Mouse (Mus musculus) heart, embryonic 14.5 days (tissue): Measurements from ENCODE around the gene Oas1c. TPM values are rescaled to one million over a fixed set of nuclear protein-coding genes. Genes with fewer than 3 reads are reported as not detected.

ENCODE experiments used
- ATAC-seq: fragments of 200-750 bp; cut with Nextera tagmentation; 2 replicates; pipeline ENCODE4 v1.8.0; 2017; ENCODE audit warnings: low read depth, moderate TSS enrichment; ENCODE audit not compliant: insufficient number of reproducible peaks, insufficient read depth, low FRiP score
- H3K27ac ChIP-seq, 2 experiments: fragments of 200-500 bp in 1 of 2; fragments of 300-500 bp in 1 of 2; sonication (generic) in 1 of 2; replicated peaks in 1 of 2; 2 replicates each; pipeline ENCODE4 v1.5.1; 2012 to 2014; ENCODE audit warnings: low read depth in 2 of 2, low read length in 2 of 2, control low read depth in 1 of 2, mild to moderate bottlenecking in 1 of 2, mixed read lengths in 1 of 2; ENCODE audit not compliant: control insufficient read depth in 1 of 2, insufficient read depth in 1 of 2
- H3K27me3 ChIP-seq: fragments of 300-500 bp; sonication (generic); 2 replicates; pipeline ENCODE4 v1.6.1; 2014; ENCODE audit warnings: mild to moderate bottlenecking, low read length, control low read depth; ENCODE audit not compliant: control insufficient read depth, insufficient read depth
- H3K36me3 ChIP-seq: fragments of 300-500 bp; sonication (generic); 2 replicates; pipeline ENCODE4 v1.6.1; 2014; ENCODE audit warnings: mild to moderate bottlenecking, control low read depth, low read length, mixed read lengths; ENCODE audit not compliant: control insufficient read depth, insufficient read depth
- H3K4me1 ChIP-seq, 2 experiments: fragments of 200-500 bp in 1 of 2; fragments of 300-500 bp in 1 of 2; sonication (generic) in 1 of 2; 2 replicates each; pipeline ENCODE4 v1.6.1; 2012 to 2014; ENCODE audit warnings: low read length in 2 of 2, control low read depth in 1 of 2, mixed read lengths in 1 of 2; ENCODE audit not compliant: control insufficient read depth in 2 of 2, insufficient read depth in 2 of 2
- H3K4me2 ChIP-seq: fragments of 300-500 bp; sonication (generic); 2 replicates; pipeline ENCODE4 v1.6.1; 2014; ENCODE audit warnings: mild to moderate bottlenecking, low read length
- H3K4me3 ChIP-seq, 2 experiments: fragments of 200-500 bp in 1 of 2; fragments of 300-500 bp in 1 of 2; sonication (generic) in 1 of 2; 2 replicates each; pipeline ENCODE4 v1.5.1; 2012 to 2014; ENCODE audit warnings: low read length in 2 of 2, mild to moderate bottlenecking in 2 of 2, control low read depth in 1 of 2, low read depth in 1 of 2, moderate library complexity in 1 of 2; ENCODE audit not compliant: control insufficient read depth in 1 of 2, insufficient read depth in 1 of 2
- H3K9ac ChIP-seq: fragments of 300-500 bp; sonication (generic); 2 replicates; pipeline ENCODE4 v1.6.1; 2014; ENCODE audit warnings: mild to moderate bottlenecking, low read length
- H3K9me3 ChIP-seq: fragments of 300-500 bp; sonication (generic); 2 replicates; pipeline ENCODE4 v1.6.1; 2016; ENCODE audit warnings: low read length, control low read depth; ENCODE audit not compliant: control insufficient read depth
- WGBS: fragments of 180-500 bp; shearing (Covaris S2); extraction: QIAGEN DNeasy Blood & Tissue Kit; methylation state at CpG from one replicate; pipeline ENCODE4 v1.1.7; 2014; 5-methylcytosine and 5-hydroxymethylcytosine counted together
- polyA plus RNA-seq: library from polyadenylated mRNA; unstranded; fragments of >200 nt; fragmentation: Nextera tagmentation; extraction: Ambion mirVana; gene quantifications from 2 replicates; pipeline ENCODE4 v1.2.1, GENCODE M21; 2014

Oas1c gene
- polyA plus RNA-seq, 1 experiment from 2014 or later: 0.31 TPM

DNA sequence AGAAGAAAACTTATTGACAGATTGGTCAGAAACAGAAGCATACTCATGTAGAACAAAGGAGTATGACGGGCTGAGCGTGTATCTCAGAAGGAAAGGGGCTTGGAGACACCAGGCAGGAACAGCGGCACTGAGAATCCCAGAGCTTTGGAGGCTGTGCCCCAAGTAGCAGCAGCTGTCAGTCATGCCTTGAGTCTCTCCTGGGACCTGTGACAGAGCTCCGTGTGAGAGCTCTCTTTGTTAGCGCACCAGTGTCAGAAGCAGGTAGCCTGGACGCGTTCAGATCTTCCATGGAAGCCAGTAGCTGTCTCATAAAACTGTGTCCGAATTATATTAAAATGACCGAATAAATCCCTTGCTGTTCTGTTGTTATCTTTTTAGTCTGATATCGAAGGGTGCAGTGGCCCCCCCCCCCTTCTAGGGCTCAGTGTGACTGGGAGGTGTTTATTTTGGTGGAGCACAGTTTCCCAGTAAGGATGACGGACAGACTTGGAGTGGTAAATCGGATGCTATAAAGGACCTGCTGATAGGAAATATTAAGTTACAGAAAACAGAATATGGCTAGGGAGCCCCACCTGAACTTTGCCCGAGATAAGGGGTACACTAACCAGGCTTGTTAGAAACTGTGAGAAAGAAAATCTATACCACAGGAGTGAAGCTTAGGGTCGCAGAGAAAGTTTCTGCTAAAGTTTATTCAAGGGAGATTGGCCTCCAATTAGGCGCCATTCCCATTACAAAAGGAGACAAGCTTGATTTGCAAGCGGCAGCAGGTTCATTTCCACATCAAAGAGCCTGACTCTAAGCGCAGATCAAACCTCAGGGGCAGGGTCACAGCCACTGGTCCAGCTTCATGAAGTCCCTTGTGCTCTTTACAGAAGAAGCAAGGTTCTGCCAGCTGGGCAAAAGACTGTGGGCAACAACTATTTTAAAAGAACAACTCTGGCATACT, 21.3 kb upstream of the Oas1c start:
- H3K4me3 ChIP-seq: no peak overlapping the region
- no peak overlapping the region for H3K9ac ChIP-seq
- peaks cover 16% of the 10 kb centered on the region for H3K27me3 ChIP-seq
- 15% methylated on average over 17 of the region's 17 CpGs for WGBS
- no peaks in the 10 kb centered on the region for H3K36me3 ChIP-seq
- no peaks in the 10 kb centered on the region for H3K9me3 ChIP-seq
- no peak overlapping the region for H3K4me2 ChIP-seq
- no peak for ATAC-seq
- H3K27ac ChIP-seq: no peak overlapping the region
- no peaks in the 10 kb centered on the region for H3K4me1 ChIP-seq

GRCm38 (mm10) chr5:120831031-120831430, 18.7 kb upstream of the Oas1c start:
- H3K27ac ChIP-seq: no peak overlapping the region
- no peak for ATAC-seq
- no peak overlapping the region for H3K4me2 ChIP-seq
- no peak overlapping the region for H3K9ac ChIP-seq
- H3K9me3 ChIP-seq: no peaks in the 10 kb centered on the region
- H3K36me3 ChIP-seq: no peaks in the 10 kb centered on the region
- 72% methylated on average over 4 of the region's 4 CpGs for WGBS
- H3K27me3 ChIP-seq: peaks cover 13% of the 10 kb centered on the region
- H3K4me1 ChIP-seq: no peaks in the 10 kb centered on the region
- H3K4me3 ChIP-seq: no peak overlapping the region

DNA sequence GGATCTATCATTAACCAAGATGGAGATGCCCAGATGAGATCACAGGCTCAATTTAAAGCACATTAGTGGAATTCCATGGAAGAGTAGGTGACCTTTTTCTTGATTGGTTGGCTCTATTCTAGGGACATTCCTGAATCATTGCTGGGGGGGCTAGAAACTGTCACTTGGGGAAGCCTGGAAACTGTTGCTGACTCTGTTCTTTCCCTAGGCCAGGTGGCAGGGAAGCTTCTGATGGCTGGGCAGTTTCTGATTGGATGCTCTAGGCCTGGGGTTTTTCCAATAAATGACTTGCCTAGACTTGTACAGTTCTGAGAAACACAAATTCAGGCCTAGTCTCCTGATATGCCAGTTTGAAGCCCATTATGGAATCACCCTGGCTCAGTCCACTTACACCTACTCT, 6.7 kb upstream of the Oas1c start:
- no peak for ATAC-seq
- Histone ChIP-seq H3K27ac (no peak overlapping the region), H3K27me3 (no peaks in the 10 kb centered on the region), H3K9ac (no peak overlapping the region), H3K4me2 (no peak overlapping the region), H3K9me3 (peaks cover 13% of the 10 kb centered on the region; the same call in 1 of the 2 replicates), H3K4me3 (no peak overlapping the region), H3K36me3 (no peaks in the 10 kb centered on the region), H3K4me1 (no peaks in the 10 kb centered on the region)

DNA sequence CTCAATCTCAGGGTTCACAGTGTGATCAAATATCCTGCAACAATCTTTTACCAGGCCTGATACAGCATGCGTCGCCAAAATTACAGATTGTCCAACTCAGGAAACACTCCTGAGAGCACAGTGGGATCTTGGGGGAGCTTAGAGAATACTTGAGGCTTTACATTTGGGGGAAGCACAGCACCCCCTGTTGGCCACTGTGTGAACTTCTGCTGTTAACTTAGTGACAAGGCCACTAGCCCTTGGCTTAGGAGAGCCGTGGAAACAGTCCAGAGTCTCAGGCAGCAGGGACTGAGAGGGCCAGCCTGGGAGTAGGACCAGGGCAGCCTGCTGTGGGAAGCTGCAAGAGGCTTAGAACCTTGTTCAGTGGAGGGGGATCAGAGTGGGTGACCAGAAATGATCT, 3.6 kb upstream of the Oas1c start:
- no peaks in the 10 kb centered on the region for H3K36me3 ChIP-seq
- WGBS: 67% methylated on average over 3 of the region's 3 CpGs
- no peak overlapping the region for H3K27ac ChIP-seq
- no peak overlapping the region for H3K4me3 ChIP-seq
- no peaks in the 10 kb centered on the region for H3K27me3 ChIP-seq
- peaks cover 13% of the 10 kb centered on the region; the same call in 1 of the 2 replicates for H3K9me3 ChIP-seq
- ATAC-seq: no peak
- H3K9ac ChIP-seq: no peak overlapping the region
- peaks cover 4 to 7% of the 10 kb centered on the region in 2 experiments; a peak in 2 of 4 replicates for H3K4me1 ChIP-seq
- H3K4me2 ChIP-seq: no peak overlapping the region

DNA sequence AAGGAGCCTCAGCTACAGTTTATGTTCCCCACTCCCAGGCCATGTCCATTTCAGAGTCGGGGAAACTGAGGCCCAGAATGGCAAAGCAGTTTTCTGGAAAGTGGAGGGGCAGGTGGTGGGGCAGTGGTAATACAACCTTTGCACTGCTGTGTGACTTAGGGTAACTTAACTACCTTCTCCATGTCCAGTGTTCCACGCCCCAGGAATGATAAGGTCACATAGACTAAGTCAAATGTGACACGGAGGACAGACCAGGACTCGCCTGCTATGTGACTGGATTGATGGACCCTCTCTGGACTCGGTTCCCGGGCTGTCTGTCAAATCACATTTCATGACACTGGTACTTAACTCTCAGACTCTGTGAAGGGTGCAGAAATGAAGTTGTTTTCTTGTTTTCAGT, 709 bp upstream of the Oas1c start:
- Histone ChIP-seq H3K4me3 (peak overlapping the region; percentile 41 to 44), H3K36me3 (no peaks in the 10 kb centered on the region), H3K4me1 (peaks cover 4 to 7% of the 10 kb centered on the region in 2 experiments; a peak in 2 of 4 replicates), H3K27me3 (no peaks in the 10 kb centered on the region), H3K9me3 (no peaks in the 10 kb centered on the region), H3K4me2 (peak overlapping the region; percentile 67), H3K27ac (no peak overlapping the region), H3K9ac (peak overlapping the region; percentile 66)
- no peak for ATAC-seq
- 71% methylated on average over 6 of the region's 6 CpGs for WGBS

DNA sequence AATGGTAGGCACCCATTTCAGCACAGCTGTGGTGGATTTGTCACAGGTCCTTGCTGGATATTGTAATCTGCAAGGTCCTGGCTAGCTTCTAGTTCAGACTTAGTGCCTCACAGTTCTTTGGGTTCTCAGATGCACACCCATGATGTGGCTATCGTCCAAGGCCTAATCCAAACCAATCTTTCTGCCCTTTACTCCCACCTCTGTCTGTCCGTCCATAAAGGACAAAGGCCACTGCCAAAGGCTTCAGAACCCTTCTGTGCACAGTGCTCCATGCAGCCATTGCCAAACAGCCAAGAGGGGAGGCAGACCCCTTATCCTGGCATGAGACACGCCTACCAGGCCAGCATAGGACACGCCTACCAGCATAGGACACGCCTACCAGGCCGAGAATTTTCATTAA, 3.1 kb downstream of the Oas1c start:
- no peak overlapping the region for H3K9ac ChIP-seq
- no peak overlapping the region for H3K27ac ChIP-seq
- no peak for ATAC-seq
- H3K27me3 ChIP-seq: no peaks in the 10 kb centered on the region
- H3K4me1 ChIP-seq: peaks cover 4 to 7% of the 10 kb centered on the region in 2 experiments; a peak in 2 of 4 replicates
- WGBS: 41% methylated on average over 6 of the region's 6 CpGs
- H3K36me3 ChIP-seq: no peaks in the 10 kb centered on the region
- no peaks in the 10 kb centered on the region for H3K9me3 ChIP-seq
- no peak overlapping the region for H3K4me2 ChIP-seq
- no peak overlapping the region for H3K4me3 ChIP-seq

DNA sequence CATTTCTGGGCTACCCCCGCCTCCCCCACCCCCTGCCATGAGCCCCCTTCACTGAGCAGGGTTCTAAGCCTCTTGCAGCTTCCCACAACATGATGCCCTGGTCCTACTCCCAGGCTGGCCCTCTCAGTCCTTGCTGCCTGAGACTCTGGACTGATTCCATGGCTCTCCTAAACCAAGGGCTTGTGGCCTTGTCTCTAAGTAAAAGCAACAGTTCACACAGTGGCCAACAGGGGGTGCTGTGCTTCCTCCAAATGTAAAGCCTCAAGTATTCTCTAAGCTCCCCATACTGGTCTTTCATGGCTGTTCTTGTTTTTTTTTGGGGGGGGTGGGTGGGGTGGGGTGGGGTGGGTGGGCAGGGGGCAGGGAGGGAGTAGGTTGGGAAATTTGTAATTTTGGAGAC, 5.9 kb downstream of the Oas1c start:
- WGBS: 82% methylated on average over 1 of the region's 1 CpGs

More for the DNA sequence above, 5.9 kb downstream of the Oas1c start:
- Histone ChIP-seq H3K9ac (no peak overlapping the region), H3K9me3 (no peaks in the 10 kb centered on the region), H3K27ac (no peak overlapping the region), H3K4me2 (no peak overlapping the region), H3K4me1 (no peaks in the 10 kb centered on the region), H3K27me3 (peaks cover 10% of the 10 kb centered on the region; the same call in 1 of the 2 replicates), H3K36me3 (no peaks in the 10 kb centered on the region), H3K4me3 (no peak overlapping the region)
- no peak for ATAC-seq
